Mouse (Mus musculus): ENCODE results near the gene Rpl38. TPM values are rescaled to one million over a fixed set of nuclear protein-coding genes. Genes with fewer than 3 reads are reported as not detected.

Gene Rpl38
- polyA plus RNA-seq, 2 experiments, result 926 to 1,654 TPM

- Histone ChIP-seq H3K36me3 (replicated peaks; ENCODE audit: control insufficient read depth, insufficient read depth, low read depth) (no peaks in the 10 kb centered on the region), H3K9me3 (ENCODE audit: control insufficient read depth, low read length) (no peaks in the 10 kb centered on the region), H3K27ac (no peak overlapping the region), H3K9ac (replicated peaks) (no peak overlapping the region), H3K4me3 (ENCODE audit: insufficient read depth in 1 of 2, low read depth in 2 of 2, low read length in 2 of 2) (no peak overlapping the region), H3K4me1 (replicated peaks; ENCODE audit: control insufficient read depth in 2 of 2, insufficient read depth in 2 of 2, low read length in 1 of 2) (no peaks in the 10 kb centered on the region), H3K27me3 (ENCODE audit: control insufficient read depth, insufficient read depth, low read length) (no peaks in the 10 kb centered on the region; the same call in 1 of the 2 replicates), H3K4me2 (ENCODE audit: low read depth) (no peak overlapping the region)
- TF ChIP-seq EP300 (IDR thresholded peaks at IDR 0.05; ENCODE audit: low read depth) (no peak), CTCF (IDR thresholded peaks at IDR 0.05; ENCODE audit: low read depth) (no peak)
- no peak for DNase-seq (ENCODE audit: low read depth in 3 of 3, low spot score in 3 of 3)
- 43% methylated on average over 7 of the region's 7 CpGs for WGBS (ENCODE audit: insufficient replicate concordance)
- ATAC-seq (ENCODE audit: insufficient read depth), result no peak
Observed at GRCm38 (mm10) chr11:114655350-114656008, 12.8 kb upstream of the Rpl38 start.

DNA sequence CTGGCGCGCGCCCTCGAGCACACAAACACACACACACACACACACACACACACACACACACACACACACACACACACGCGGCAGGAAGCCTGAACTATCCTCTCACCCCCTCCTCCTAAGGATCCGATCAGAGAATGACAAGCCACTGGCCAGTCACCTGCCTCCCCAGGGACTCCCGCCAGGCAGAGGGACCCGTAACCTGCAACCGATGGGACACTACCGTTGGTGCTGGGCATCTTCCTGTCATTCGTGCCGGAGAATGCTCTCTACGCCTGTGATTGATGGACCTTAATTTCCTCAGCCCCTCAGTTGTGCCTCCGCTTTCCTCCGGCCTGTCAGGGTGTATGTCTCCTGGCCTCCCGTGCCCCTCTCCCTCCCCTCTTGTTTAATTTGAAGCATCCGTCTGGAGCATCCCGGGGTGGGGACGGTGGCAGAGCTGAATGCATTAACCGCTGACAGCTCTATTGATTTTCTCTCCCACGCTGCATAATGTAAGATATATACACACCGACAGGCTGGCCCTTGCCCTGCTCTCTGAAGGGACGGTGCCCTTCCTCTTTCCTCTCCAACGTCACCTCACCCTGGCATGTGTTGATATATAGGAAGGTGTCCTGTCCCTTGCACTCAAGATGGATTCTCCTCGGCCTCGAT lies 11.2 kb upstream of the Rpl38 start:
- Histone ChIP-seq H3K4me3 (ENCODE audit: insufficient read depth in 1 of 2, low read depth in 2 of 2, low read length in 2 of 2) (no peak overlapping the region), H3K27ac (no peak overlapping the region), H3K9ac (replicated peaks) (no peak overlapping the region), H3K4me2 (ENCODE audit: low read depth) (no peak overlapping the region), H3K9me3 (ENCODE audit: control insufficient read depth, low read length) (no peaks in the 10 kb centered on the region), H3K4me1 (replicated peaks; ENCODE audit: control insufficient read depth in 2 of 2, insufficient read depth in 2 of 2, low read length in 1 of 2) (no peaks in the 10 kb centered on the region), H3K27me3 (ENCODE audit: control insufficient read depth, insufficient read depth, low read length) (no peaks in the 10 kb centered on the region; the same call in 1 of the 2 replicates), H3K36me3 (replicated peaks; ENCODE audit: control insufficient read depth, insufficient read depth, low read depth) (no peaks in the 10 kb centered on the region)
- WGBS (ENCODE audit: insufficient replicate concordance), result 47% methylated on average over 27 of the region's 27 CpGs
- no peak for DNase-seq (ENCODE audit: low read depth in 3 of 3, low spot score in 3 of 3)
- TF ChIP-seq EP300 (IDR thresholded peaks at IDR 0.05; ENCODE audit: low read depth), result no peak
- no peak for TF ChIP-seq CTCF (IDR thresholded peaks at IDR 0.05; ENCODE audit: low read depth)
- no peak for ATAC-seq (ENCODE audit: insufficient read depth)

DNA sequence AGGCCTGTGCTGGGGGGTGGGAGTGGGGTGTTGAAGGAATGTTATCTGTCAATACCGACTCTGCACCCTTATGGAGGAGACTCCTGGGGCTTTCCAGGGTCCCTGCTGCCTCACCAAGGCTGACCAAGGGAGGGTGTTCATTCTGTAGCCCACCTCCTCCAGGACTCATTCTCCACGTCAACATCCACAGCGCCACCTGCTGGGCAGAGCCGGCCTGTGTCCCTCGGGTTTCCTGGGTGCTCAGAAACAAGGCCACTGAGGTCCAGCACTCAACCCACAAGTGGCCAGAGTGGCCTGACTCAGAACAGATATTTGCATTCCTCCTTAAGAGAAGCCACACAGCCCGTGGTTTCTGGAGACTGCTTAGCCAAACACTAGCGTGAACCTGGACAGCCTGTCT lies 10.6 kb upstream of the Rpl38 start:
- Histone ChIP-seq H3K36me3 (replicated peaks; ENCODE audit: control insufficient read depth, insufficient read depth, low read depth) (no peaks in the 10 kb centered on the region), H3K4me1 (replicated peaks; ENCODE audit: control insufficient read depth in 2 of 2, insufficient read depth in 2 of 2, low read length in 1 of 2) (no peaks in the 10 kb centered on the region), H3K27me3 (ENCODE audit: control insufficient read depth, insufficient read depth, low read length) (no peaks in the 10 kb centered on the region; the same call in 1 of the 2 replicates), H3K9me3 (ENCODE audit: control insufficient read depth, low read length) (no peaks in the 10 kb centered on the region), H3K4me3 (ENCODE audit: insufficient read depth in 1 of 2, low read depth in 2 of 2, low read length in 2 of 2) (no peak overlapping the region), H3K27ac (no peak overlapping the region), H3K9ac (replicated peaks) (no peak overlapping the region), H3K4me2 (ENCODE audit: low read depth) (no peak overlapping the region)
- no peak for ATAC-seq (ENCODE audit: insufficient read depth)
- peak; percentile 84 for TF ChIP-seq CTCF (IDR thresholded peaks at IDR 0.05; ENCODE audit: low read depth)
- TF ChIP-seq EP300 (IDR thresholded peaks at IDR 0.05; ENCODE audit: low read depth), result no peak
- 18% methylated on average over 7 of the region's 7 CpGs for WGBS (ENCODE audit: insufficient replicate concordance)
- no peak for DNase-seq (ENCODE audit: low read depth in 3 of 3, low spot score in 3 of 3)

GRCm38 (mm10) chr11:114662161-114662560 lies 6.2 kb upstream of the Rpl38 start:
- TF ChIP-seq CTCF (IDR thresholded peaks at IDR 0.05; ENCODE audit: low read depth) (no peak), EP300 (IDR thresholded peaks at IDR 0.05; ENCODE audit: low read depth) (no peak)
- H3K9ac ChIP-seq (replicated peaks), result no peak overlapping the region
- no peak overlapping the region for H3K27ac ChIP-seq
- no peaks in the 10 kb centered on the region for H3K27me3 ChIP-seq (ENCODE audit: control insufficient read depth, insufficient read depth, low read length)
- H3K4me1 ChIP-seq (replicated peaks; ENCODE audit: control insufficient read depth in 2 of 2, insufficient read depth in 2 of 2, low read length in 1 of 2), result no peaks in the 10 kb centered on the region
- no peaks in the 10 kb centered on the region for H3K36me3 ChIP-seq (replicated peaks; ENCODE audit: control insufficient read depth, insufficient read depth, low read depth)
- H3K9me3 ChIP-seq (ENCODE audit: control insufficient read depth, low read length), result no peaks in the 10 kb centered on the region
- 71% methylated on average over 14 of the region's 14 CpGs for WGBS (ENCODE audit: insufficient replicate concordance)
- no peak for DNase-seq (ENCODE audit: low read depth in 3 of 3, low spot score in 3 of 3)
- H3K4me3 ChIP-seq (ENCODE audit: insufficient read depth in 1 of 2, low read depth in 2 of 2, low read length in 2 of 2), result no peak overlapping the region
- no peak for ATAC-seq (ENCODE audit: insufficient read depth)
- no peak overlapping the region for H3K4me2 ChIP-seq (ENCODE audit: low read depth)

DNA sequence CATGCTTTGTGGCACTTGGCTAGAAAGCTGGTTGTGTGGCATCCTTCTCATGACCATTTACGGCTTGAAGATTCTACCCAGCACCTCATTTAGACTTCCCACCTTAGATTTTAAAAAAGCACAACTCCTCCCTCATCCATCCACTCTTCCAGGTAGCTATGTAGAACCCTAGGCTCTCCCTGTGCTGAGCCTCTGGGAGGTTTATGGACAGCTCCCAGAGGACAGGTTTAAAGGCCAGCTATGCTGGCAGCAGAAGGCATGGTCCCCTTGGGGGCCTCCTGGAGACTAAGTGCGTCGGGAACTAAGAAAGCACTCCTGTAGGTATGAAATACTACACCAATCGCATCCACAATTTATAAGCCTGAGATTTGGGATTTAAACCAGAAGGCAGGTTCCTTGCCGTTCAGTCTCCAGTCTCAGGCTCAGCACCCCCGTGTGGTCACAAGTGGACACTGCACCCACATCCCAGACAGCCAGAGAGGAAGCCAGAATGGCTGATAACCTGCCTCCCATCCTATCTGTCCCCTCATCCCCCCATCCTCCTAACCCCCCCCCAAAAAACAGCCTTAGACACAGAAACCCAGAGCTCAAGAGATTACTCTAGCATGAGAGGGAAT lies 5.5 kb upstream of the Rpl38 start:
- Histone ChIP-seq H3K27me3 (ENCODE audit: control insufficient read depth, insufficient read depth, low read length) (no peaks in the 10 kb centered on the region), H3K27ac (no peak overlapping the region), H3K9me3 (ENCODE audit: control insufficient read depth, low read length) (no peaks in the 10 kb centered on the region), H3K4me3 (ENCODE audit: insufficient read depth in 1 of 2, low read depth in 2 of 2, low read length in 2 of 2) (no peak overlapping the region), H3K9ac (replicated peaks) (no peak overlapping the region), H3K36me3 (replicated peaks; ENCODE audit: control insufficient read depth, insufficient read depth, low read depth) (no peaks in the 10 kb centered on the region), H3K4me2 (ENCODE audit: low read depth) (no peak overlapping the region), H3K4me1 (replicated peaks; ENCODE audit: control insufficient read depth in 2 of 2, insufficient read depth in 2 of 2, low read length in 1 of 2) (peaks cover 0 to 3% of the 10 kb centered on the region in 2 experiments; a peak in 1 of 4 replicates)
- no peak for ATAC-seq (ENCODE audit: insufficient read depth)
- WGBS (ENCODE audit: insufficient replicate concordance), result 24% methylated on average over 6 of the region's 6 CpGs
- DNase-seq (ENCODE audit: low read depth in 3 of 3, low spot score in 3 of 3), result no peak
- TF ChIP-seq EP300 (IDR thresholded peaks at IDR 0.05; ENCODE audit: low read depth), result no peak
- TF ChIP-seq CTCF (IDR thresholded peaks at IDR 0.05; ENCODE audit: low read depth), result peak; percentile 90
